In genomic region chr17:28386150-28386905, GRCm38 (mm10) we compare ENCODE assay signal across 7 mouse cellular contexts. TPM values are rescaled to one million over a fixed set of nuclear protein-coding genes. Genes with fewer than 3 reads are reported as not detected.
DNase-seq lines count a peak whose midpoint lies in the region; ATAC-seq lines count a peak whose summit lies in the region.

No protein-coding gene starts in this region.

- 4% methylated on average over 23 of the region's 23 CpGs for WGBS in embryonic facial prominence, embryonic 14.5 days
- WGBS in heart, embryonic 11.5 days (ENCODE audit: insufficient replicate concordance): 5% methylated on average over 23 of the region's 23 CpGs
- 4% methylated on average over 23 of the region's 23 CpGs for WGBS in kidney, embryonic 15.5 days

- H3K4me2 ChIP-seq in embryonic facial prominence, embryonic 14.5 days (ENCODE audit: low read depth, low read length): peak overlapping the region; percentile 49
- H3K4me2 ChIP-seq in heart, embryonic 11.5 days: peak overlapping the region; percentile 53
- H3K4me2 ChIP-seq in kidney, embryonic 15.5 days: peak overlapping the region; percentile 47

- H3K9me3 ChIP-seq in embryonic facial prominence, embryonic 14.5 days (ENCODE audit: control insufficient read depth, low read length): no peaks in the 10 kb centered on the region
- H3K9me3 ChIP-seq in heart, embryonic 11.5 days (replicated peaks; ENCODE audit: control insufficient read depth, low read length): no peaks in the 10 kb centered on the region; the same call in 1 of the 2 replicates
- H3K9me3 ChIP-seq in kidney, embryonic 15.5 days (replicated peaks): no peaks in the 10 kb centered on the region

- peak; percentile 42 for ATAC-seq in embryonic facial prominence, embryonic 14.5 days (ENCODE audit: low read depth)
- no peak for ATAC-seq in heart, embryonic 11.5 days (replicated peaks; ENCODE audit: insufficient number of reproducible peaks, low FRiP score, low TSS enrichment)
- ATAC-seq in kidney, embryonic 15.5 days (replicated peaks; ENCODE audit: low FRiP score): no peak

- H3K27ac ChIP-seq in embryonic facial prominence, embryonic 14.5 days (replicated peaks; ENCODE audit: low read depth, low read length): no peak overlapping the region
- no peak overlapping the region for H3K27ac ChIP-seq in heart, embryonic 11.5 days (ENCODE audit: low read depth, low read length)
- no peak overlapping the region for H3K27ac ChIP-seq in kidney, embryonic 15.5 days

- H3K27me3 ChIP-seq in embryonic facial prominence, embryonic 14.5 days (replicated peaks; ENCODE audit: control insufficient read depth, insufficient read depth, low read length): peaks cover 7% of the 10 kb centered on the region; the same call in 1 of the 2 replicates
- peaks cover 37% of the 10 kb centered on the region for H3K27me3 ChIP-seq in heart, embryonic 11.5 days (ENCODE audit: control insufficient read depth, insufficient read depth, low read length)
- H3K27me3 ChIP-seq in kidney, embryonic 15.5 days: peaks cover 32% of the 10 kb centered on the region
- H3K27me3 ChIP-seq in splenic B cell, adult 2 months (ENCODE audit: control insufficient read depth, insufficient read depth, low read length, poor library complexity, severe bottlenecking): no peaks in the 10 kb centered on the region

- H3K9ac ChIP-seq in embryonic facial prominence, embryonic 14.5 days (ENCODE audit: low read depth, low read length): no peak overlapping the region
- H3K9ac ChIP-seq in heart, embryonic 11.5 days (ENCODE audit: low read depth, low read length): no peak overlapping the region
- H3K9ac ChIP-seq in kidney, embryonic 15.5 days: no peak overlapping the region

- peak; percentile 85 to 92 for DNase-seq in adrenal gland, postnatal 36 days
- DNase-seq in embryonic facial prominence, embryonic 14.5 days (ENCODE audit: low spot score): peak; percentile 82
- peak; percentile 78 for DNase-seq in liver
- DNase-seq in natural killer cell, adult 2 months (ENCODE audit: low spot score in 2 of 2): peak; percentile 66 to 80
- DNase-seq in splenic B cell, adult 2 months (ENCODE audit: low read depth, low spot score): peak; percentile 85

- H3K36me3 ChIP-seq in embryonic facial prominence, embryonic 14.5 days (ENCODE audit: control insufficient read depth, insufficient read depth, low read length): no peaks in the 10 kb centered on the region
- H3K36me3 ChIP-seq in heart, embryonic 11.5 days (ENCODE audit: control insufficient read depth, insufficient read depth, low read length): no peaks in the 10 kb centered on the region
- no peaks in the 10 kb centered on the region for H3K36me3 ChIP-seq in kidney, embryonic 15.5 days
- H3K36me3 ChIP-seq in splenic B cell, adult 2 months (ENCODE audit: control insufficient read depth, insufficient read depth, low read length, poor library complexity, severe bottlenecking): no peaks in the 10 kb centered on the region

- H3K4me1 ChIP-seq in embryonic facial prominence, embryonic 14.5 days (ENCODE audit: control insufficient read depth, insufficient read depth, low read length): no peaks in the 10 kb centered on the region
- peaks cover 2% of the 10 kb centered on the region; the same call in 1 of the 2 replicates for H3K4me1 ChIP-seq in heart, embryonic 11.5 days (ENCODE audit: control insufficient read depth, insufficient read depth, low read length)
- peaks cover 4% of the 10 kb centered on the region; the same call in 1 of the 2 replicates for H3K4me1 ChIP-seq in kidney, embryonic 15.5 days

- H3K4me3 ChIP-seq in embryonic facial prominence, embryonic 14.5 days (ENCODE audit: low read depth, low read length): peak overlapping the region; percentile 4; the same call in 1 of the 2 replicates
- peak overlapping the region; percentile 11; the same call in 1 of the 2 replicates for H3K4me3 ChIP-seq in heart, embryonic 11.5 days (ENCODE audit: low read depth, low read length)
- peak overlapping the region; percentile 16; the same call in 1 of the 2 replicates for H3K4me3 ChIP-seq in kidney, embryonic 15.5 days (replicated peaks)

RNA-seq across cellular contexts. Expression of gene Tulp1, which starts 21.3 kb away (rescaled TPM):
- under 1 TPM in 1 of 2 experiments, not detected in 1; 0.43 TPM for total RNA-seq in adrenal gland, postnatal 36 days (2021)
- polyA plus RNA-seq in embryonic facial prominence, embryonic 14.5 days (2014; fragmentation: Nextera tagmentation; extraction: Ambion mirVana): 3.9 and 6.0 TPM in 2 replicates
- polyA plus RNA-seq in heart, embryonic 11.5 days (2014; fragmentation: Nextera tagmentation; extraction: Ambion mirVana): 2.9 and 5.0 TPM in 2 replicates
- 5.6 and 6.4 TPM in 2 replicates for polyA plus RNA-seq in kidney, embryonic 15.5 days (2015; fragmentation: Nextera tagmentation; extraction: Ambion mirVana)

RNA-seq across cellular contexts. Expression of gene Tead3, which starts 35.7 kb away (rescaled TPM):
- total RNA-seq in adrenal gland, postnatal 36 days (2021): 10 to 100 TPM; 10.0 to 10.1 TPM
- polyA plus RNA-seq in embryonic facial prominence, embryonic 14.5 days (2014; fragmentation: Nextera tagmentation; extraction: Ambion mirVana): 11.3 and 12.0 TPM in 2 replicates
- 6.5 and 7.5 TPM in 2 replicates for polyA plus RNA-seq in heart, embryonic 11.5 days (2014; fragmentation: Nextera tagmentation; extraction: Ambion mirVana)
- polyA plus RNA-seq in kidney, embryonic 15.5 days (2015; fragmentation: Nextera tagmentation; extraction: Ambion mirVana): 9.8 and 11.0 TPM in 2 replicates

RNA-seq across cellular contexts. Expression of gene Rpl10a, which starts 58.1 kb away (rescaled TPM):
- total RNA-seq in adrenal gland, postnatal 36 days (2021): 100 to 1,000 TPM; 847 to 904 TPM
- 800 and 852 TPM in 2 replicates for polyA plus RNA-seq in embryonic facial prominence, embryonic 14.5 days (2014; fragmentation: Nextera tagmentation; extraction: Ambion mirVana)
- polyA plus RNA-seq in heart, embryonic 11.5 days (2014; fragmentation: Nextera tagmentation; extraction: Ambion mirVana): 408 and 446 TPM in 2 replicates
- 643 and 689 TPM in 2 replicates for polyA plus RNA-seq in kidney, embryonic 15.5 days (2015; fragmentation: Nextera tagmentation; extraction: Ambion mirVana)
